Mouse (Mus musculus): Measurements from ENCODE around the gene Gipc1. TPM values are rescaled to one million over a fixed set of nuclear protein-coding genes. Genes with fewer than 3 reads are reported as not detected.

Gene Gipc1
- polyA plus RNA-seq, 1 experiment: not detected

GRCm38 (mm10) chr8:83656043-83656442, 3.6 kb downstream of the Gipc1 start:
- 92% methylated on average over 9 of the region's 9 CpGs for WGBS
- Histone ChIP-seq H3K27ac (ENCODE audit: insufficient read depth, low read depth, low read length) (no peak overlapping the region), H3K4me1 (ENCODE audit: control insufficient read depth, insufficient read depth, low read length) (peaks cover 27% of the 10 kb centered on the region), H3K4me3 (ENCODE audit: insufficient read depth, low read depth, low read length) (no peak overlapping the region)
- TF ChIP-seq POLR2A (IDR thresholded peaks at IDR 0.05; ENCODE audit: insufficient read depth, low read depth, low read length) (no peak), CTCF (IDR thresholded peaks at IDR 0.05; ENCODE audit: insufficient read depth, low read depth, low read length) (no peak)

GRCm38 (mm10) chr8:83656484-83657246, 4.2 kb downstream of the Gipc1 start:
- Histone ChIP-seq H3K4me1 (ENCODE audit: control insufficient read depth, insufficient read depth, low read length) (peaks cover 31% of the 10 kb centered on the region), H3K4me3 (ENCODE audit: insufficient read depth, low read depth, low read length) (no peak overlapping the region), H3K27ac (ENCODE audit: insufficient read depth, low read depth, low read length) (no peak overlapping the region)
- TF ChIP-seq CTCF (IDR thresholded peaks at IDR 0.05; ENCODE audit: insufficient read depth, low read depth, low read length): no peak
- TF ChIP-seq POLR2A (IDR thresholded peaks at IDR 0.05; ENCODE audit: insufficient read depth, low read depth, low read length): no peak
- 83% methylated on average over 13 of the region's 13 CpGs for WGBS

GRCm38 (mm10) chr8:83660545-83660944, 8.1 kb downstream of the Gipc1 start:
- H3K27ac ChIP-seq (ENCODE audit: insufficient read depth, low read depth, low read length): no peak overlapping the region
- 13% methylated on average over 8 of the region's 8 CpGs for whole genome bisulfite sequencing
- TF ChIP-seq CTCF (IDR thresholded peaks at IDR 0.05; ENCODE audit: insufficient read depth, low read depth, low read length): no peak
- no peak for TF ChIP-seq POLR2A (IDR thresholded peaks at IDR 0.05; ENCODE audit: insufficient read depth, low read depth, low read length)
- peaks cover 30% of the 10 kb centered on the region for H3K4me1 ChIP-seq (ENCODE audit: control insufficient read depth, insufficient read depth, low read length)
- no peak overlapping the region for H3K4me3 ChIP-seq (ENCODE audit: insufficient read depth, low read depth, low read length)

GRCm38 (mm10) chr8:83660995-83661680, 8.7 kb downstream of the Gipc1 start:
- Histone ChIP-seq H3K4me1 (ENCODE audit: control insufficient read depth, insufficient read depth, low read length) (peaks cover 31% of the 10 kb centered on the region), H3K4me3 (ENCODE audit: insufficient read depth, low read depth, low read length) (no peak overlapping the region), H3K27ac (ENCODE audit: insufficient read depth, low read depth, low read length) (no peak overlapping the region)
- TF ChIP-seq CTCF (IDR thresholded peaks at IDR 0.05; ENCODE audit: insufficient read depth, low read depth, low read length): no peak
- no peak for TF ChIP-seq POLR2A (IDR thresholded peaks at IDR 0.05; ENCODE audit: insufficient read depth, low read depth, low read length)
- 35% methylated on average over 22 of the region's 22 CpGs for WGBS

GRCm38 (mm10) chr8:83662421-83662826, 9.9 kb downstream of the Gipc1 start:
- H3K4me3 ChIP-seq (ENCODE audit: insufficient read depth, low read depth, low read length): no peak overlapping the region
- TF ChIP-seq CTCF (IDR thresholded peaks at IDR 0.05; ENCODE audit: insufficient read depth, low read depth, low read length) (peak; percentile 78), POLR2A (IDR thresholded peaks at IDR 0.05; ENCODE audit: insufficient read depth, low read depth, low read length) (no peak)
- WGBS: 13% methylated on average over 4 of the region's 4 CpGs
- H3K27ac ChIP-seq (ENCODE audit: insufficient read depth, low read depth, low read length): no peak overlapping the region
- H3K4me1 ChIP-seq (ENCODE audit: control insufficient read depth, insufficient read depth, low read length): peaks cover 41% of the 10 kb centered on the region

- WGBS: 77% methylated on average over 13 of the region's 13 CpGs
- H3K4me3 ChIP-seq (ENCODE audit: insufficient read depth, low read depth, low read length): no peak overlapping the region
- no peak overlapping the region for H3K27ac ChIP-seq (ENCODE audit: insufficient read depth, low read depth, low read length)
- peaks cover 49% of the 10 kb centered on the region for H3K4me1 ChIP-seq (ENCODE audit: control insufficient read depth, insufficient read depth, low read length)
- TF ChIP-seq CTCF (IDR thresholded peaks at IDR 0.05; ENCODE audit: insufficient read depth, low read depth, low read length) (no peak), POLR2A (IDR thresholded peaks at IDR 0.05; ENCODE audit: insufficient read depth, low read depth, low read length) (no peak)
These were observed 11.6 kb downstream of the Gipc1 start for GRCm38 (mm10) chr8:83664096-83664495.

GRCm38 (mm10) chr8:83664931-83665625, 12.6 kb downstream of the Gipc1 start:
- 31% methylated on average over 2 of the region's 2 CpGs for WGBS
- TF ChIP-seq POLR2A (IDR thresholded peaks at IDR 0.05; ENCODE audit: insufficient read depth, low read depth, low read length): no peak
- TF ChIP-seq CTCF (IDR thresholded peaks at IDR 0.05; ENCODE audit: insufficient read depth, low read depth, low read length): no peak
- H3K4me1 ChIP-seq (ENCODE audit: control insufficient read depth, insufficient read depth, low read length): peaks cover 46% of the 10 kb centered on the region
- H3K27ac ChIP-seq (ENCODE audit: insufficient read depth, low read depth, low read length): no peak overlapping the region
- no peak overlapping the region for H3K4me3 ChIP-seq (ENCODE audit: insufficient read depth, low read depth, low read length)

- TF ChIP-seq CTCF (IDR thresholded peaks at IDR 0.05; ENCODE audit: insufficient read depth, low read depth, low read length) (no peak), POLR2A (IDR thresholded peaks at IDR 0.05; ENCODE audit: insufficient read depth, low read depth, low read length) (no peak)
- WGBS: 17% methylated on average over 14 of the region's 14 CpGs
These were observed 13.7 kb downstream of the Gipc1 start, which contains the start of gene Ptger1 for GRCm38 (mm10) chr8:83665969-83666865. Gene Ptger1 (plus strand): TSS chr8:83666678.

More at GRCm38 (mm10) chr8:83665969-83666865, 13.7 kb downstream of the Gipc1 start, which contains the start of gene Ptger1:
- peaks cover 37% of the 10 kb centered on the region for H3K4me1 ChIP-seq (ENCODE audit: control insufficient read depth, insufficient read depth, low read length)
- no peak within 1 kb of the TSS for H3K27ac ChIP-seq (ENCODE audit: insufficient read depth, low read depth, low read length)
- H3K4me3 ChIP-seq (ENCODE audit: insufficient read depth, low read depth, low read length): no peak within 1 kb of the TSS

Data from olfactory bulb, adult 2 months (tissue).